Mouse (Mus musculus) heart, embryonic 11.5 days (tissue): Measurements from ENCODE around the gene Gpkow. TPM values are rescaled to one million over a fixed set of nuclear protein-coding genes. Genes with fewer than 3 reads are reported as not detected.

ENCODE experiments used
- ATAC-seq: fragments of 200-750 bp; cut with Nextera tagmentation; replicated peaks from 2 replicates; pipeline ENCODE4 v1.8.0; 2017; ENCODE audit warnings: moderate library complexity; ENCODE audit not compliant: insufficient number of reproducible peaks, low FRiP score, low TSS enrichment
- H3K27ac ChIP-seq: fragments of 300-500 bp; sonication (generic); 2 replicates; pipeline ENCODE4 v1.5.1; 2014; ENCODE audit warnings: mild to moderate bottlenecking, low read depth, low read length
- H3K27me3 ChIP-seq: fragments of 300-500 bp; sonication (generic); 2 replicates; pipeline ENCODE4 v1.6.1; 2014; ENCODE audit warnings: mild to moderate bottlenecking, low read length, mixed read lengths; ENCODE audit not compliant: control insufficient read depth, insufficient read depth
- H3K36me3 ChIP-seq: fragments of 300-500 bp; sonication (generic); 2 replicates; pipeline ENCODE4 v1.6.1; 2014; ENCODE audit warnings: mild to moderate bottlenecking, low read length, moderate library complexity, mixed read lengths; ENCODE audit not compliant: control insufficient read depth, insufficient read depth
- H3K4me1 ChIP-seq: fragments of 300-500 bp; sonication (generic); 2 replicates; pipeline ENCODE4 v1.6.1; 2014; ENCODE audit warnings: low read length; ENCODE audit not compliant: control insufficient read depth, insufficient read depth
- H3K4me2 ChIP-seq: fragments of 300-500 bp; sonication (generic); 2 replicates; pipeline ENCODE4 v1.6.1; 2014; ENCODE audit warnings: mild to moderate bottlenecking, moderate library complexity
- H3K4me3 ChIP-seq: fragments of 300-500 bp; sonication (generic); 2 replicates; pipeline ENCODE4 v1.5.1; 2014; ENCODE audit warnings: low read depth, low read length
- H3K9ac ChIP-seq: fragments of 300-500 bp; sonication (generic); 2 replicates; pipeline ENCODE4 v1.6.1; 2014; ENCODE audit warnings: mild to moderate bottlenecking, low read depth, low read length, moderate library complexity
- H3K9me3 ChIP-seq: fragments of 300-500 bp; sonication (generic); replicated peaks from 2 replicates; pipeline ENCODE4 v1.6.1; 2016; ENCODE audit warnings: low read length; ENCODE audit not compliant: control insufficient read depth
- WGBS: fragments of 180-500 bp; shearing (Covaris S2); extraction: QIAGEN DNeasy Blood & Tissue Kit; methylation state at CpG from one replicate; pipeline ENCODE4 v1.1.7; 2014; ENCODE audit not compliant: insufficient replicate concordance; 5-methylcytosine and 5-hydroxymethylcytosine counted together
- polyA plus RNA-seq: library from polyadenylated mRNA; unstranded; fragments of >200 nt; fragmentation: Nextera tagmentation; extraction: Ambion mirVana; gene quantifications from 2 replicates; pipeline ENCODE4 v1.2.1, GENCODE M21; 2014

Gene Gpkow
- 31.2 and 35.7 TPM in 2 replicates for polyA plus RNA-seq

GRCm38 (mm10) chrX:7696954-7697381 is at the start of gene Gpkow:
TSS of gene Gpkow (plus strand) at chrX:7697131.
- Histone ChIP-seq H3K9me3 (no peaks in the 10 kb centered on the region), H3K4me3 (peak within 1 kb of the TSS; percentile 67), H3K4me1 (no peaks in the 10 kb centered on the region), H3K9ac (peak within 1 kb of the TSS; percentile 75), H3K4me2 (peak within 1 kb of the TSS; percentile 67), H3K27me3 (no peaks in the 10 kb centered on the region), H3K36me3 (no peaks in the 10 kb centered on the region; the same call in 1 of the 2 replicates), H3K27ac (no peak within 1 kb of the TSS; the same call in 1 of the 2 replicates)
- WGBS: 9% methylated on average over 33 of the region's 33 CpGs
- ATAC-seq: peak; percentile 85

DNA sequence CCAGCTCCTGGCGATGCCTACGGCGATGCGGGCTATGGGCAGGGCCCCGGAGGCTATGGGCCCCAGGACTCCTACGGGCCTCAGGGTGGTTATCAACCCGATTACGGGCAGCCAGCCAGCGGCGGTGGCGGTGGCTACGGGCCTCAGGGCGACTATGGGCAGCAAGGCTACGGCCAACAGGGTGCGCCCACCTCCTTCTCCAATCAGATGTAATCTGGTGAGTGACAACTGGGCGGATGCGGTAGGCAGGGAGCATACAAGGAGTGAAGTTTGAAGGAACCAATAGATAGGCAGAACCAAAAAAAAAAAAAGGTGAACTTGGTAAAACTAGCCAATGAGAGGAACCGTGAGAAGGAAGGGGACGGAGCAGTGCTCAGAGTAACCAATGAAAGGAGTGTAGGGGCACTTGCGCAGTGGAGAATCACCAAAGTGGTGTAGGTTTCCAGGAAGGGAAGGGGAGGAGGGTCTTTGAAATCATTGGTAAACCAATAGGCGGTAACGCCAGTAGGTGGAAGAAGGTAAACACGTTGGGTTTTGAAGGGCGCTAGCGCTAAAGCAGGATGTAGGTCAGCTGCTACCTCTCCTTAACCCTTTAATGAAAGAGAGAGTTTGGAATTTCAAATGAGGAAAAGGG is 48.1 kb upstream of the Gpkow start:
- peak; percentile 97 for ATAC-seq
- no peaks in the 10 kb centered on the region for H3K27me3 ChIP-seq
- peak overlapping the region; percentile 69 for H3K4me2 ChIP-seq
- no peaks in the 10 kb centered on the region for H3K9me3 ChIP-seq
- H3K4me1 ChIP-seq: no peaks in the 10 kb centered on the region
- peak overlapping the region; percentile 48 for H3K4me3 ChIP-seq
- H3K36me3 ChIP-seq: no peaks in the 10 kb centered on the region
- H3K9ac ChIP-seq: peak overlapping the region; percentile 78
- peak overlapping the region; percentile 57; the same call in 1 of the 2 replicates for H3K27ac ChIP-seq
- 11% methylated on average over 25 of the region's 25 CpGs for whole genome bisulfite sequencing

- Histone ChIP-seq H3K27me3 (no peaks in the 10 kb centered on the region), H3K9me3 (no peaks in the 10 kb centered on the region), H3K27ac (peak within 1 kb of the TSS; percentile 41), H3K36me3 (no peaks in the 10 kb centered on the region; the same call in 1 of the 2 replicates), H3K4me2 (peak within 1 kb of the TSS; percentile 66), H3K4me3 (peak within 1 kb of the TSS; percentile 54), H3K4me1 (0 out of 2 replicates have a peak, but pooled peaks cover 2% of the 10 kb centered on the region), H3K9ac (peak within 1 kb of the TSS; percentile 70)
- ATAC-seq: peak; percentile 71; the same call in 1 of the 2 replicates
- WGBS: 17% methylated on average over 26 of the region's 26 CpGs
Observed at GRCm38 (mm10) chrX:7657221-7657639, 39.7 kb upstream of the Gpkow start, which contains the start of gene Prickle3. TSS of gene Prickle3 (plus strand) at chrX:7657260.

DNA sequence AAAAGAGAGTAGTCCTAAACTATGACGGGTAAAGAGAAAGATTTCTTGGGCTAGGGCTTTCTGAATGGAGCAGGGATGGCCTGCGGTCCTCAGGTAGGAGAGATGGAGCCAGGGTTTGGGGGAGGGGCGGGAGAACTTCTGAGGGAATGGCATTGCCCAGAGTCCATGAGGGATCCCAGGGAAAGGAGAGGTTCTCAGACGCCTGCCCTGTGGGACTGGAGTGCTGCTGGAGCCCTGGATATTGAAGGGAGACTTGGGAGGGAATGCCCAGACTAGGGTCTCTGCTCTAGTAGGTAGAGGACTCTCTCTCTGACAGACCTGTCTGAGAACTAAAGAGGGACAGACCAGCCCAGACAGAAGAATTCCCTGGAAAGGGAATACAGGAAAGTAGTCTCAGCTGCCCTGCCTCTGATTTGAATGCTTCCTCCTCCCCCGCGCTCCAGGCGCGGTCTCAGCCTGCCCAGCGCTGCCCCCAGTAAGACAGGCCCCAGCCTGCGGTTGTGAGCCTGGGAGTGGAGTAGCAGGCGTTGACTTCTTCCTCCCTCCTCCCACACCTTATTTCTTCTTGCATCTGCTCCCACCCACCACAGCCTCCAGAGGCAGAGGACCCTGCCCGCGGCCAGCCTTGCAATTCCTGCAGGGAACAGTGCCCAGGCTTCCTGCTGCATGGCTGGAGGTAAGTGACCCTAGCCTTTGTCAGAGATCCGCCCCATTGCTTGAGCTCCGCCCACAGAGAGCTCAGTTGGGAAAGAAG is 38.7 kb upstream of the Gpkow start:
- peak overlapping the region; percentile 54 for H3K4me3 ChIP-seq
- H3K27me3 ChIP-seq: no peaks in the 10 kb centered on the region
- H3K9ac ChIP-seq: no peak overlapping the region
- H3K9me3 ChIP-seq: no peaks in the 10 kb centered on the region
- 0 out of 2 replicates have a peak, but pooled peaks cover 2% of the 10 kb centered on the region for H3K4me1 ChIP-seq
- peak overlapping the region; percentile 66 for H3K4me2 ChIP-seq
- 16% methylated on average over 15 of the region's 15 CpGs for WGBS
- H3K36me3 ChIP-seq: no peaks in the 10 kb centered on the region; the same call in 1 of the 2 replicates
- peak overlapping the region; percentile 41 for H3K27ac ChIP-seq
- ATAC-seq: peak; percentile 61

DNA sequence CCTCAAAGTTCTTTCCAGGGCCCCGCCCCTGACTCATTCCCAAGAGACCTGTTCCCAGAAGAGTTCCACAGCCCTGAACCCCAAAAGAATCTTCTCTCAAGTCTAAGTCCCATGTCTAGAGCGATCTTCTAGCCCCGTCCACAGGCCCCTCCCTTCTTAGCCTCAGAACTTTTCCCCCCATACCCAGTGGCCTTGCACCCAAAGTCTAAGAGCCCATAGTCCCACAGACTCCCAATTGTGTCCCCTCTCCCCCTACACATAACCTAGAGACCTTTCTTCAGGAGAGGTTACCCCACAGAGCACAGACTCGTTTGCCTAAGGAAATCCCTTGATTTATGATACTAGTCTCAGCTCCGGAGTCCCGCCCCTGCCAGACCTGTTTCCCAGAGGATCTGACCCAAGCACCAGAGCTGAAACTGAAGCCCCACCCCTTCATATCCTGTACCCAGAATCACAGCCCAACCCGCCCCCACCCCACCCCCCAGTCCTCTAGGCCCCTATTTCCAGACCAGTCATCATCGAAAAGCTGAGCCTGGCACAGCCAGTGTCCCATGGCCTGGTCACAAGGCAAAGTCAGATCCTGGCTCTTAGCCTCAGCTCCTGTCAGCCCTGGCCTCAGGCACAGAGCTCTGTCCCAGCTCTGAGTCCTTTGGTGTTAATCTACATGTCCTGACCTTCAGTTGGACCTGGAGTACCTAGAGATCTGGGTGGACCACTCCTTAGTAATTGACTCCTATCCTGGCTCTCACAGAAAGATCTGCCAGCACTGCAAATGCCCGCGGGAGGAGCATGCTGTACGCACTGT is 37.9 kb upstream of the Gpkow start:
- H3K4me1 ChIP-seq: 0 out of 2 replicates have a peak, but pooled peaks cover 2% of the 10 kb centered on the region
- peak overlapping the region; percentile 66 for H3K4me2 ChIP-seq
- H3K36me3 ChIP-seq: no peaks in the 10 kb centered on the region; the same call in 1 of the 2 replicates
- no peak overlapping the region for H3K9ac ChIP-seq
- no peaks in the 10 kb centered on the region for H3K27me3 ChIP-seq
- WGBS: 52% methylated on average over 11 of the region's 11 CpGs
- H3K9me3 ChIP-seq: no peaks in the 10 kb centered on the region
- H3K27ac ChIP-seq: no peak overlapping the region
- ATAC-seq: 0 out of 2 replicates have a peak, but pooled peaks have one; percentile 12
- H3K4me3 ChIP-seq: no peak overlapping the region; the same call in 1 of the 2 replicates

GRCm38 (mm10) chrX:7661086-7661485 is 35.8 kb upstream of the Gpkow start:
- Histone ChIP-seq H3K4me3 (no peak overlapping the region), H3K9me3 (no peaks in the 10 kb centered on the region), H3K4me1 (0 out of 2 replicates have a peak, but pooled peaks cover 2% of the 10 kb centered on the region), H3K27me3 (no peaks in the 10 kb centered on the region), H3K36me3 (no peaks in the 10 kb centered on the region; the same call in 1 of the 2 replicates), H3K4me2 (no peak overlapping the region), H3K27ac (no peak overlapping the region), H3K9ac (no peak overlapping the region)
- 73% methylated on average over 4 of the region's 4 CpGs for WGBS
- no peak for ATAC-seq

GRCm38 (mm10) chrX:7662936-7663335 is 34.0 kb upstream of the Gpkow start:
- no peaks in the 10 kb centered on the region for H3K9me3 ChIP-seq
- no peak for ATAC-seq

DNA sequence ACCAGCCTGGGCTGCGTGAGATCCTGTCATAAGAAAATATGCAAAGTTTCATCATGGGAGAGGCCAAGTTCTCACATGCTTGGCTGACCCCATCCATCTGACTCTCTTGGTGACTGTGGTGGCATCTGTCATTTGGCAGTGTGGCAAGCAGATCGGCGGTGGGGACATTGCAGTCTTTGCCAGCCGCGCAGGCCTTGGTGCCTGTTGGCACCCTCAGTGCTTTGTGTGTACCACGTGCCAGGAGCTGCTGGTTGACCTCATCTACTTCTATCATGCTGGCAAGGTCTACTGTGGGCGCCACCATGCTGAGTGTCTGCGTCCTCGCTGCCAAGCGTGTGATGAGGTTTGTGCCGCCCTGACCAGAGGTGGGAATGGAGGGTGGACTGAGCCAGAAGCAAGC is 32.1 kb upstream of the Gpkow start:
- Histone ChIP-seq H3K4me2 (no peak overlapping the region), H3K9me3 (no peaks in the 10 kb centered on the region), H3K36me3 (no peaks in the 10 kb centered on the region; the same call in 1 of the 2 replicates), H3K27me3 (no peaks in the 10 kb centered on the region), H3K27ac (no peak overlapping the region), H3K4me3 (no peak overlapping the region), H3K4me1 (no peaks in the 10 kb centered on the region), H3K9ac (no peak overlapping the region)
- ATAC-seq: no peak
- WGBS: 90% methylated on average over 11 of the region's 11 CpGs

More at GRCm38 (mm10) chrX:7662936-7663335, 34.0 kb upstream of the Gpkow start:
- no peak overlapping the region for H3K9ac ChIP-seq
- H3K27me3 ChIP-seq: no peaks in the 10 kb centered on the region
- H3K27ac ChIP-seq: no peak overlapping the region
- 0 out of 2 replicates have a peak, but pooled peaks cover 2% of the 10 kb centered on the region for H3K4me1 ChIP-seq
- H3K4me2 ChIP-seq: no peak overlapping the region
- WGBS: 85% methylated on average over 3 of the region's 3 CpGs
- H3K36me3 ChIP-seq: no peaks in the 10 kb centered on the region; the same call in 1 of the 2 replicates
- no peak overlapping the region for H3K4me3 ChIP-seq
